20 mouse cellular contexts compared by ENCODE assay signal in the genomic region with DNA sequence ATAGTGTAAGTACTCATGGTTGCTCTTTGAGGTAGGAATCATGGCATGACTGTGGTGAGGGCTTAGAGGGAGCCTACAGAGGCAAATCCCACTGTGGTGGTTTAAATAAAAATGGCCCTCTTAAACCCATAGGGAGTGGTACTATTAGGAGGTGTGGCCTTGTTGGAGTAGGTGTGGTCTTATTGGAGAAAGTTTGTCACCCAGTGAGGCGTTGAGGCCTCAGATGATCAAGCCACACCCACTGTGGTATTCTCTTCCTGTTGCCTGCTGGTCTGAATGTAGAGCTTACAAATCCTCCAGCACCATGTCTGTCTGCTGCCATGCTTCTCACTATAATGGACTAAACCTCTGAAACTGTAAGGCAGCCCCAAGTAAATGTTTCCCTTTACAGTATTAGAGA. TPM values are rescaled to one million over a fixed set of nuclear protein-coding genes. Genes with fewer than 3 reads are reported as not detected.
"Had no signal": no experiment of that assay in that cellular context is flagged by ENCODE, and none has a peak within 500 bp of the region (broad histone marks: within the 10 kb centered on the region; RNA-seq: fewer than 3 reads in every experiment).

No protein-coding gene starts in this region.

- H3K9me3 ChIP-seq: midbrain, embryonic 13.5 days; midbrain, embryonic 15.5 days; neural tube, embryonic 13.5 days; neural tube, embryonic 15.5 days had no signal

- ATAC-seq: midbrain, embryonic 13.5 days; midbrain, embryonic 15.5 days had no signal

- H3K9ac ChIP-seq: lung, embryonic 14.5 days; midbrain, embryonic 13.5 days; midbrain, embryonic 15.5 days; neural tube, embryonic 13.5 days; neural tube, embryonic 15.5 days had no signal

- DNase-seq: lung, adult 18-20 months; lung, embryonic 14.5 days; lung, postnatal 10 days; retina, postnatal 1 day; right cerebral cortex, adult 18-20 months; right cerebral cortex, postnatal 25 days; right cerebral cortex, postnatal 4 days; spleen, adult 18-20 months; thymus, adult 18-20 months; thymus, postnatal 14 days; thymus, postnatal 36 days had no signal

- H3K27me3 ChIP-seq: midbrain, embryonic 13.5 days; midbrain, embryonic 15.5 days; neural tube, embryonic 13.5 days; neural tube, embryonic 15.5 days had no signal

- H3K27ac ChIP-seq: macrophage; midbrain, embryonic 13.5 days; midbrain, embryonic 15.5 days; neural tube, embryonic 13.5 days; neural tube, embryonic 15.5 days had no signal

- H3K4me2 ChIP-seq: lung, embryonic 14.5 days; midbrain, embryonic 13.5 days; midbrain, embryonic 15.5 days; neural tube, embryonic 13.5 days; neural tube, embryonic 15.5 days had no signal

- H3K4me3 ChIP-seq: megakaryocyte, embryonic 14.5 days; midbrain, embryonic 13.5 days; midbrain, embryonic 15.5 days; neural tube, embryonic 13.5 days; neural tube, embryonic 15.5 days had no signal

- H3K36me3 ChIP-seq: midbrain, embryonic 13.5 days; midbrain, embryonic 15.5 days; neural tube, embryonic 13.5 days; neural tube, embryonic 15.5 days had no signal

RNA-seq across cellular contexts. Expression of a gene that starts 10.4 kb away (rescaled TPM):
- total RNA-seq: megakaryocyte progenitor cell, adult 5-6 weeks; monocyte, adult 5-6 weeks had no signal
- polyA plus RNA-seq: macrophage; neural tube, embryonic 11.5 days had no signal
